Mouse (Mus musculus) limb, embryonic 15.5 days (tissue): ENCODE results near the gene Sgpp2. TPM values are rescaled to one million over a fixed set of nuclear protein-coding genes. Genes with fewer than 3 reads are reported as not detected.

ENCODE experiments used
- ATAC-seq: fragments of 200-750 bp; cut with Nextera tagmentation; 2 replicates; pipeline ENCODE4 v1.8.0; 2017; ENCODE audit warnings: low read depth, moderate TSS enrichment; ENCODE audit not compliant: insufficient number of reproducible peaks, low FRiP score, low TSS enrichment
- H3K27ac ChIP-seq: fragments of 300-500 bp; sonication (generic); 2 replicates; pipeline ENCODE4 v1.5.1; 2015; ENCODE audit warnings: moderate library complexity, mild to moderate bottlenecking, inconsistent platforms
- H3K27me3 ChIP-seq: fragments of 300-500 bp; sonication (generic); 2 replicates; pipeline ENCODE4 v1.6.1; 2015; ENCODE audit warnings: inconsistent platforms
- H3K36me3 ChIP-seq: fragments of 300-500 bp; sonication (generic); 2 replicates; pipeline ENCODE4 v1.6.1; 2015; ENCODE audit warnings: inconsistent platforms
- H3K4me1 ChIP-seq: fragments of 300-500 bp; sonication (generic); 2 replicates; pipeline ENCODE4 v1.6.1; 2015; ENCODE audit warnings: inconsistent platforms
- H3K4me2 ChIP-seq: fragments of 300-500 bp; sonication (generic); 2 replicates; pipeline ENCODE4 v1.6.1; 2015; ENCODE audit warnings: mild to moderate bottlenecking, inconsistent platforms
- H3K4me3 ChIP-seq: fragments of 300-500 bp; sonication (generic); 2 replicates; pipeline ENCODE4 v1.5.1; 2015; ENCODE audit warnings: mild to moderate bottlenecking, inconsistent platforms
- H3K9ac ChIP-seq: fragments of 300-500 bp; sonication (generic); 2 replicates; pipeline ENCODE4 v1.6.1; 2015; ENCODE audit warnings: inconsistent platforms
- H3K9me3 ChIP-seq: fragments of 300-500 bp; sonication (generic); 2 replicates; pipeline ENCODE4 v1.6.1; 2016; ENCODE audit warnings: inconsistent platforms
- WGBS: fragments of 180-500 bp; shearing (Covaris S2); methylation state at CpG from one replicate; pipeline ENCODE4 v1.1.7; 2015; 5-methylcytosine and 5-hydroxymethylcytosine counted together
- polyA plus RNA-seq: library from polyadenylated mRNA; unstranded; fragments of >200 nt; fragmentation: Nextera tagmentation; extraction: Ambion mirVana; gene quantifications from 2 replicates; pipeline ENCODE4 v1.2.1, GENCODE M21; 2015

The Sgpp2 gene
- polyA plus RNA-seq, 1 experiment from 2014 or later = 0.70 TPM

DNA sequence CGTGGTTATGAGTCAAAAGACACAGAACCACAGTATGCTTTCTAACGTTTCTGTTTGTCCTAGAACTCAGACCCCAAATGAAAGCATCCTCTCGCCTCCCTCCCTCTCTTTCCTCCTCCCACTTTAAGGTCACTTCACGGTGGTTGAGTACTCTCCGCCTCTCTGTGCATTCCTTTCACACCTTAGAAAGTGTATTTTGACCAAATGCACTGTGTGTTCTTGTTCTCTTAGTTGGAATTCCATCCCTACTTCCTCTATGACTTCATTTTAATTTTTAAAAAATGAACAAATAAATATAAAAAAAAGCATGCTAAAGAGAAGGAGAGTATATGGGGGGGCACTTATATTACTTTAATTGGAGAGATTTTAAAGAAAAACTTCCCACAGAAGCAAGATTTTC, 30.4 kb downstream of the Sgpp2 start:
- Histone ChIP-seq H3K4me1 (peaks cover 8% of the 10 kb centered on the region), H3K27ac (no peak overlapping the region), H3K9me3 (no peaks in the 10 kb centered on the region), H3K4me3 (no peak overlapping the region), H3K4me2 (no peak overlapping the region), H3K27me3 (no peaks in the 10 kb centered on the region), H3K9ac (no peak overlapping the region), H3K36me3 (no peaks in the 10 kb centered on the region)
- WGBS = 61% methylated on average over 5 of the region's 5 CpGs
- ATAC-seq = no peak

DNA sequence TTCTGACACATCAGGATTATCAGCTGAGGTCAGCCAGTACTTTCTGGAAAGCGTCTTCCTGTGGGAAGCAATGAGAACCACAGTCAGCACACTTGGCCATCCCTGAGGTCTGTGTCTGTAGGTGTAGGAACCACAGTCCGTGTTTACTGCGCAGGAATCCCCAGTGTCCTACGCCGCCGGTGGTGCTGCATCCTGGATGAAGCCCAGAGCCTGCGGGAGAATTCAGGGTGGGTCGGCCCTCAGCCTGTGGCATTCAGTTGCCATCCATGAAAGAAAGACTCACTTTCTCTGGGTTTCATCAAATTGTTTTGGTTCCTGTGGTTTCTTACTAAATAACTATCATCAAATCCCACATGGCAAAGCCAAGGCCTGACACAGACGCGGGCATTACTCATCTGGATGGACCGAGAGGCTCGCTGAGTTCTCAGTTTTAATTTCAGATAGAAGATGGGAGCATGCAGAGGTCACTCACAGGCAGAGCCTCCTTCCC, 37.2 kb downstream of the Sgpp2 start:
- Histone ChIP-seq H3K9ac (no peak overlapping the region), H3K27me3 (no peaks in the 10 kb centered on the region), H3K27ac (no peak overlapping the region), H3K36me3 (no peaks in the 10 kb centered on the region), H3K4me3 (no peak overlapping the region), H3K9me3 (no peaks in the 10 kb centered on the region), H3K4me2 (no peak overlapping the region), H3K4me1 (no peaks in the 10 kb centered on the region)
- no peak for ATAC-seq
- WGBS = 80% methylated on average over 12 of the region's 12 CpGs

DNA sequence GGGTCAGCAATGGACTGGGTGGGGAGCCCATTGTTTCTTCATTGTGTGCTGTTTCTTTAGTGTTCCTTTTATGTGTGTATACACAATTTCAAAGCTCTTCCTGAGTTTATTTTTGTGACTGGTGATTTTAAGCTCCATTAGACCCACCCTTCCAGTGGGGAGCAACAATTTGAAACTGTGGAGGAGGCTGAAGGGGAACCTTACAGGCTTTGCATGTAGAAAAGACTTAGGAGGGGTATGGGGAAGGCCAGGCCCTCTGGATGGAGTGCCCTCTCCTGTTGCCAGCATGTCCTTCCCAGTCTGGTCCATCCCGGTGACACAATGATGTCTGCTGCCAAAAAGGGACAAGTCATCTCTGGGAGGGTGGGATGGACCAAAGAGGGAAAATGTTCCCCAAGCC, 39.1 kb downstream of the Sgpp2 start:
- H3K9me3 ChIP-seq = no peaks in the 10 kb centered on the region
- no peak overlapping the region for H3K9ac ChIP-seq
- no peaks in the 10 kb centered on the region for H3K27me3 ChIP-seq
- H3K4me2 ChIP-seq = no peak overlapping the region
- no peaks in the 10 kb centered on the region for H3K36me3 ChIP-seq
- no peak overlapping the region for H3K4me3 ChIP-seq
- no peak overlapping the region for H3K27ac ChIP-seq
- H3K4me1 ChIP-seq = no peaks in the 10 kb centered on the region
- WGBS = 94% methylated on average over 1 of the region's 1 CpGs
- no peak for ATAC-seq

DNA sequence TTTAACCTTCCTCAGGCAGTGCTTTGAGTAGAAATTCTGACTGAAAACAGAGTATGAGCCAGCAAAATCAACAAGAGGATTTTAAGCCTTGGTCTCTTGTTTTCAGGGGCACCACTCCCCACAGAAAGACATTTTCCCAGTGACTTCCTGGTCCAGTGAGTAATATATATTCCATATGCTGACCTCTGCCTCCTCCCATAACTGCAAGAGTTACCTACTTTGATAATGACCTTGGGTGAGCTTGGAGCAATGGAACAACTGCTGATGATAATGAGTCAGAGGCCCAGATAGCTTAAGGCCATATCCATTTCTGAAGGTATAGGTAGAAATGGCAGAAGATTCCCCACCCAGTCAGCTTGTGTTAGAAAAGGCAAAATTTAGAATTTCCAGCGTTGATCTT, 43.1 kb downstream of the Sgpp2 start:
- Histone ChIP-seq H3K36me3 (no peaks in the 10 kb centered on the region), H3K27ac (no peak overlapping the region), H3K9ac (no peak overlapping the region), H3K9me3 (no peaks in the 10 kb centered on the region), H3K4me1 (no peaks in the 10 kb centered on the region), H3K4me3 (no peak overlapping the region), H3K4me2 (no peak overlapping the region), H3K27me3 (no peaks in the 10 kb centered on the region)
- WGBS = 76% methylated on average over 1 of the region's 1 CpGs
- no peak for ATAC-seq

DNA sequence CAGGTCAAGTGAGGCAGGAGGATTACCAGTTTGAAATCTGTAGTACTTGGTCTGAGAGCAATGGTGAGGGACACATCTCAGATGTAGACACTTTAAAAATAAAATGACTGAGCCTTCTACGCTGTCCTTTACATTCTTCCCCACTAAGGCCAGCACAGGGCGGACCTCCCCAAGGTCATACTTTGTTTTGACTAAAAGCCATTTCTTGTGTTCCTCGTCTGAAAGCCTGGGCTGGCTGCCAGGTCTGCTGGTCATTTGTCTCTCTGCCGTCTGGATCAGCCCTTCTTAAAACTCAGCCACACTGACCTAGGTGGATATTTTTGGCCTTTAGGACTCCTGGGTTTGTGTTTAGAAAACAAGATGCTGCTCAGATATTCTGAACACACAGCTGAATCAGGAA, 45.0 kb downstream of the Sgpp2 start:
- H3K27me3 ChIP-seq = no peaks in the 10 kb centered on the region
- ATAC-seq = no peak
- H3K4me1 ChIP-seq = no peaks in the 10 kb centered on the region
- WGBS = 43% methylated on average over 4 of the region's 4 CpGs
- H3K4me2 ChIP-seq = no peak overlapping the region
- no peak overlapping the region for H3K27ac ChIP-seq
- no peak overlapping the region for H3K4me3 ChIP-seq
- H3K36me3 ChIP-seq = no peaks in the 10 kb centered on the region
- H3K9me3 ChIP-seq = no peaks in the 10 kb centered on the region
- no peak overlapping the region for H3K9ac ChIP-seq

DNA sequence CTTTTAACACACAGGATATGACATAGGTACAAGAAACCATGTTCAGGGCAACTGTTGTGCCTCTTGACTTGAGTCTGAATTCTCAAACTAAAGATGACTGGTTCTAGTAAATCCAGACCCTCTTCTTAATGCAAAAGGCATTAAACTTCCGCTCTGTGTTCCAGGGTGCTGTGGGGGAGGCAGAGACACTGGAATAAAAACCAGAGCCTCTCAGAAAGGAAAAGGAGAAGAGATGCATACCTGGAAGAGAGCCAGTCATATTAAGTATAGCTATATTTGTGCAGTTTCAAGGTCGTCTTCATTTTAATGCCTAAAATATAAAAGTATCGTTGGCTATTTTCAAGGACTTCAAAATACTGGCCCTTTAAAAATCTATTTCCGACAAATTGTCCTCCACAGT, 47.3 kb downstream of the Sgpp2 start:
- H3K9me3 ChIP-seq = no peaks in the 10 kb centered on the region
- no peak overlapping the region for H3K9ac ChIP-seq
- no peak overlapping the region for H3K27ac ChIP-seq
- H3K4me1 ChIP-seq = no peaks in the 10 kb centered on the region
- H3K36me3 ChIP-seq = no peaks in the 10 kb centered on the region
- H3K4me2 ChIP-seq = no peak overlapping the region
- H3K4me3 ChIP-seq = no peak overlapping the region
- ATAC-seq = no peak
- 72% methylated on average over 4 of the region's 4 CpGs for WGBS
- no peaks in the 10 kb centered on the region for H3K27me3 ChIP-seq

DNA sequence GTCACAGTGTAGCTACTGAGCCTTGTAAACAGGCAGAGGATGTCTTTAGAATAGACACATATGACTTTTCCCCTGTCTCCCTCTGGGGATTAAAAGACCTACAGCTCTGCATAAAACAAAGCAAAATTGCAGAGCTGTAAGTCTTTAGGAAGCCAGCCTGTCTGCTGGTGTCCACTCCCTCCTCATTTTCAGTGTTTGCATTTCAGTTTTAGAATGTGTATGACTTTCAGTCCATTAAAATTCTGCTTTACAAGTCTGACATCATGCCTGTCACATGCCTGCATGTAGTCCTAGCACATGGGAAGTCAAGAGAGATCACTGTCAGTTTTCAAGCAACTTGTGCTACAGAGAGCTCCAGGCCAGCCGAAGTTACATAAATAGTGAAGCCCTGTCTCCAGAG, 47.7 kb downstream of the Sgpp2 start:
- Histone ChIP-seq H3K9me3 (no peaks in the 10 kb centered on the region), H3K4me2 (no peak overlapping the region), H3K4me1 (no peaks in the 10 kb centered on the region), H3K36me3 (no peaks in the 10 kb centered on the region), H3K4me3 (no peak overlapping the region), H3K27me3 (no peaks in the 10 kb centered on the region), H3K27ac (no peak overlapping the region), H3K9ac (no peak overlapping the region)
- no peak for ATAC-seq
- 77% methylated on average over 1 of the region's 1 CpGs for WGBS

DNA sequence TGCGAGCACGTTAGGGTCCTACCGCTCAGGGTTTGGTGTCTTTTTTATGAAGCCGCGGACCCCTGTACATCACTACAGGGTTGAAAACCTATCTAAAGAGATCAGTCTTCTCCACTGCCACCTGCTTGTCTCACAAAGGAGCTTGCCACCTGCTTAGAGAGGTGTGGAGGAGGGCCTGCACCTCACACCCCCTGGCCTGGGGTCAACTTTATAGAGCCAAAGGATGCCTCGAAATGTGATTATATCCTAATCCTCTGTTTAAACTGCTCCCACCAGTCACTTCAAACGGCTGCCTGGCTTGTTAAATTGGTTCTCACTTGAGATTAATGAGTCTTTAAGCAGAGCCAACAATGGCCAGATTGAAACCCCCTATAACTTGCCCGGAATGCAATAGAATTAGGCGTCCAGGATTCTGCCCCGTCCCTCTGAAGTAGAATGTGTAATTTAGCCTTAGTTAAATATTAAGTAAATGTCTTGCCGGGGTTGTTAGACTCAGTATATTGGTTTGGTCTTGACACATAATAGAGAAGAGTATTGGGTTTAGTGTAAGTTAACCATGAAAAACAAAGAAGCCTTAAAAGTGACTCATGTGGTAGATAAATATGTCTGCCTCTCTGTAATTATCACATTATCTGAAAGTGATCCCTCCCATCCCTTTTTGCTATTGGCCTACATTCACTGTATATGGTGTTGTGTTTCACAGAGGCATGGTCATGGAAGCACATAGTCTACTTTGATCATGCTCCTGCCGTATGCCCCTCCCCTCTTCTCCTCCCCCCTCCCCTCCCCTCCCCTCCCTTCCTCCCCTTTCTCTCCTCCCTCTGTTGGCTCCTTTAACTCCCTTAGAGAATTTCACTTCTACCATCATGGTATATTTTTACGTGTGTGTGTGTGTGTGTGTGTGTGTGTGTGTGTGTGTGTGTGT, 54.1 kb downstream of the Sgpp2 start:
- no peaks in the 10 kb centered on the region for H3K36me3 ChIP-seq
- H3K4me3 ChIP-seq = no peak overlapping the region
- ATAC-seq = no peak
- WGBS = 48% methylated on average over 13 of the region's 13 CpGs
- H3K4me1 ChIP-seq = no peaks in the 10 kb centered on the region
- no peak overlapping the region for H3K27ac ChIP-seq
- no peak overlapping the region for H3K9ac ChIP-seq
- no peaks in the 10 kb centered on the region for H3K27me3 ChIP-seq
- no peak overlapping the region for H3K4me2 ChIP-seq
- H3K9me3 ChIP-seq = no peaks in the 10 kb centered on the region

DNA sequence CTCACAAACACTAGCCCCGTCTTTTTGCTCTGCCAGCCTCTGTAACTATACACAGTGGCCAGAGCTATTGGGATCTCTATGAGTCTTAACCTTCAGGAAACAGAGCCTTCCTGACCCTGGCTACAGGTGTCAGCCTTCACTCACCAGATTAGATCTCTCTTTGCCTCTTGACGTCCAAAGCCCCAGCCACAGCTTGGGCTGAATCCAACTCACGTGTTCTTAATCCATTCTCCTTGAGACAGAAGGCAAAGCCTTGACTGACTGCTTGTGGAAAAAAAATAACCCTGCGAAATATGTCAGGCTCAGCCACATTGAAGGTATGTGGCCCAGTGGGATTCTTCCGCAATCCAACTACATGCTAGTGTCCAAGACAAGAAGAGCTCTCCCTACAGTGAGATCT, 57.7 kb downstream of the Sgpp2 start:
- Histone ChIP-seq H3K4me3 (no peak overlapping the region), H3K9me3 (no peaks in the 10 kb centered on the region), H3K36me3 (no peaks in the 10 kb centered on the region), H3K4me1 (peaks cover 7% of the 10 kb centered on the region; the same call in 1 of the 2 replicates), H3K27ac (no peak overlapping the region), H3K27me3 (no peaks in the 10 kb centered on the region), H3K9ac (no peak overlapping the region), H3K4me2 (no peak overlapping the region)
- 59% methylated on average over 5 of the region's 5 CpGs for WGBS
- no peak for ATAC-seq

DNA sequence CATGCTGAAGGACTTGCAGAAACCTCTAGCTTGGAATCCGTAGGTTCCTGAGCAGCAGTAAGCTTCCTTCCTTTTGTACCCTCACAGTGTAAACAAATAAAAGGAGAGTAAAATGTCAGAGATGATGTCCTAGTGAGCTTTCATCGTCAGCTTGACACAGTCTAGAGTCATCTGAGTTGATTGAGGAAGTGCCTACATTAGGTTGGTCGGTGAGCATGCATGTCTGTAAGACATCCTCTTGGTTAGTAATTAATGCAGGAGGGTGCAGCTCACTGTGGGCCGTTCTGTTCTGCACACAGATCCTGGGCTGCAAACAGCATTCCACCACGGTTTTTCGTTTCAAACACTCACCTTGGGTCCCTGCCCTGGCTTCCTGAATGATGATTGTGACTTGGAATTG, 60.0 kb downstream of the Sgpp2 start:
- Histone ChIP-seq H3K9me3 (no peaks in the 10 kb centered on the region), H3K27me3 (no peaks in the 10 kb centered on the region), H3K9ac (no peak overlapping the region), H3K27ac (no peak overlapping the region), H3K36me3 (no peaks in the 10 kb centered on the region), H3K4me1 (peaks cover 7% of the 10 kb centered on the region; the same call in 1 of the 2 replicates), H3K4me2 (no peak overlapping the region), H3K4me3 (no peak overlapping the region)
- WGBS = 37% methylated on average over 6 of the region's 6 CpGs
- no peak for ATAC-seq

DNA sequence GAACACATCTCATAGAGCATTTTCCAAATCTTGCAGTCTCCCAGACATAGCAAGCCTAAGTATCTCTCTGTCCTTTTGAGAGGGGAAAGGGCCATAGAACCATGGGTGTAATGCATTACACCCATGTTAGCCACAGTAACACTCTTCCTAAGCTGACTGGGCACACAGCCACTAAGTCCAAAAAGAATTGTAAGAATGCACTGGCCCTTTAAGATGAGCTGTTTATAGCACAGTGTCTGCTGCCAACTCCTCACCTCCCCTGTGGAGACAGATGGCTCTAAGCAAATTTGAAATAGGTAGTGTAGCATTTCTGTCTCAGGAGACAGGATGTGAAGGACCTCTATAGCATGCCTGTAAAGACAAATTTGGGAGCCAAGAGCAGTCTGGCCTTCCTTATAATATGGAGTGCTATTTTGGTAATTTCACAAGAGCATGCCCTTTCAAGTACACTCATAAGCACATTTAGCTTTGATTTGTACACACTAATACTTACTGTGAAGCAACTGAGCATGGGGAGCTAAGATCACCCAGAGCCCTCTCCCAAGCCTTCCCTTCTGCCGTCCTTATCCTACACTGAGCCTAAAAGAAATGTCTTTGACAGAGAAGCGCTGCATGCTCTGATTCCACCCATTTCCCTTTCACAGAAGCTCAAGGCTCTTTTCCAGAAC, 61.6 kb downstream of the Sgpp2 start:
- H3K9me3 ChIP-seq = no peaks in the 10 kb centered on the region
- H3K9ac ChIP-seq = no peak overlapping the region
- no peak for ATAC-seq
- no peak overlapping the region for H3K27ac ChIP-seq
- no peak overlapping the region for H3K4me2 ChIP-seq
- H3K36me3 ChIP-seq = no peaks in the 10 kb centered on the region
- H3K4me1 ChIP-seq = peaks cover 7% of the 10 kb centered on the region
- no peak overlapping the region for H3K4me3 ChIP-seq
- H3K27me3 ChIP-seq = no peaks in the 10 kb centered on the region
- WGBS = 70% methylated on average over 2 of the region's 2 CpGs

DNA sequence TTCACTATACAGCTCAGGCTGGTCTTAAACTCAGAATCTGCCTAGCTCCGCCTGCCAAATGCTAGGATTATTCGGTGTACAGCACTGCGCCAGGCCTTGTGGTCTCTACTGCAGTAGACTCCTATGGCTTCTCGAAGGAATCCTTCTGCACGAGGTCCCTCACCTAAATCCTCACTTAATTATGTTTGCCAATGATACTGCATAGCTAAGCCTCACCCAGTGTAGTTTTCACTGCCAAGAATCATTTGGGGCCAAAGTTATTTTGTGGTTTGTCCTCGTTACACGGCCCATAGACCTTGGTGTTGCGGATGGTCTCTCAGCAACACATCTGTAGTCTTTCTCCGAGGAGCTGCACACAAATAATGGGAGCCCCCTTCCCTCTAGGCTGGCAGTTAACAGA, 62.2 kb downstream of the Sgpp2 start:
- no peaks in the 10 kb centered on the region for H3K9me3 ChIP-seq
- 89% methylated on average over 9 of the region's 9 CpGs for WGBS
- H3K4me1 ChIP-seq = peaks cover 7% of the 10 kb centered on the region
- no peak overlapping the region for H3K4me2 ChIP-seq
- no peaks in the 10 kb centered on the region for H3K36me3 ChIP-seq
- no peak overlapping the region for H3K4me3 ChIP-seq
- no peak for ATAC-seq
- H3K27ac ChIP-seq = no peak overlapping the region
- H3K9ac ChIP-seq = no peak overlapping the region
- H3K27me3 ChIP-seq = no peaks in the 10 kb centered on the region
